Mouse (Mus musculus): Measurements from ENCODE around the gene Gm28539.
A peak's percentile ranks its signal among the peaks of the same experiment; 100 is the strongest.
"Not testable (repeated sequence)": the region's sequence is repeated elsewhere in the genome, so short reads cannot be mapped to it uniquely, and the experiment has no call there.

Gene Gm28539

DNA sequence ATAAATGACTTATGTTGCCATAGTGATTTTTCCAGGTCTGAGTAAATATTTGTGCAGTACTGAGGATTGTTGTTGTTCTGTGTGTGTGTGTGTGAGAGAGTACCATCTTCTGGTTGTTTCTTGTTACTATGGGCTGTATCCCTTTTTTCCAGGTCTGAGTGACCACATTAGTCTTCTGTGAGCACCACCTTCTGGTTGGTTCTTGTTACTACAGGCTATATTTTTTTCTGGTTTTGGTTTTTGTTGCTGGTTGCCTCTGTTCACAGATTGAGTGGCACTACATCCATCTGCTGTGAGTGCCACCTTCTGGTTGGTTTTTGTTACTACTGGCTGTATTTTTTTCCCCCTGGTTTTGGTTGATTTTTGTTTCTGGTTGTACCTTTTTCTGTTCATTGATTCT, 22.2 kb downstream of the Gm28539 start:
- DNase-seq: no peak

DNA sequence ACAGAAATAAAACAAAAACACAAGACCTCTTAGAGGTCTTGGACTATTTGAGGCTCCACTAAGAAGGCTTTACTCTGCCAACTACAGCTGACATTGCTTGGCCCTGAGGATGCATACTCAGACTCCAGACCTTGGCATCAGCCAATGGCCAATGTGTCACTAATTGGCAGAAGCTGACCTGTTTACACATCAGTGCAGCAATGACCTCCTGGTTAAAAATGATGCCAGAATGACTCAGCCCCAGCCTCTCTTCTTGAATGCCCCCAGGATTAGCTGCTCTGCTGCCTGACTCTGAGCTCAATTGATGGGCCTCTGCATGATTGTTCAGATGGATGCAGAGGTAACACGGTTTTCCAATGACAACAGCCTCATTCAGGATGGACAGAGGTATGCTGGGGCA, 23.8 kb downstream of the Gm28539 start:
- no peak for DNase-seq

DNA sequence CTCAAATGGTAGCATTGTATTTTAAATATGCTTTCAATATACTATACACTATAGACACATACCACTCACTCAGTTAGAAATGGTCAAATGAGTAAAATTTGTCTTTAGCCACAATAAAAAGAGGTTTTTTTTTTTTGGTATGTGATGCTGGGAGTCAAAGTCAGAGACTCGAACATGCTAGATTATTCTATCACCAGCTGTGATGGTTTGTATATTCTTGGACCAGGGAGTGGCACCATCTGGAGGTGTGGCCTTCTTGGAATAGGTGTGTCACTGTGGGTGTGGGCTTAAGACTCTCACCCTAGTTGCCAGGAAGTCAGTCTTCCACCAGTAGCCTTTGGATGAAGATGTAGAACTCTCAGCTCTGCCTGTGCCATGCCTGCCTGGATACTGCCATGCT, 34.1 kb downstream of the Gm28539 start:
- DNase-seq: not testable (repeated sequence)

DNA sequence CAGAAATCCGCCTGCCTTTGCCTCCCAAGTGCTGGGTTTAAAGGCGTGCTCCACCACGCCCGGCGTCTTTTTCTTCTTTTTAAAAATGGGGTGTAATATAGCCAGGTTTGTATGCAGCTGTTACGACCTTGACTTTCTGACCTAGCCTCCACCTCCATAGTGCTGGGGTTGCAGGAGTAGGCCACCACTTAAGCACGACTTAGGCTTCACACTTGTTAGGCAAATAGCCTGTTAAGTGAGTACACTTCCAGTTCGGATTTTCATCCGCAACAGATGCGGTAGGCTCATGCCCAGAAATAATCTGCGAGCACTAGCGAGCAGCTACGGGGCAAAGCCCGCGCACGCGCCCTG, 39.7 kb downstream of the Gm28539 start:
- DNase-seq: no peak

DNA sequence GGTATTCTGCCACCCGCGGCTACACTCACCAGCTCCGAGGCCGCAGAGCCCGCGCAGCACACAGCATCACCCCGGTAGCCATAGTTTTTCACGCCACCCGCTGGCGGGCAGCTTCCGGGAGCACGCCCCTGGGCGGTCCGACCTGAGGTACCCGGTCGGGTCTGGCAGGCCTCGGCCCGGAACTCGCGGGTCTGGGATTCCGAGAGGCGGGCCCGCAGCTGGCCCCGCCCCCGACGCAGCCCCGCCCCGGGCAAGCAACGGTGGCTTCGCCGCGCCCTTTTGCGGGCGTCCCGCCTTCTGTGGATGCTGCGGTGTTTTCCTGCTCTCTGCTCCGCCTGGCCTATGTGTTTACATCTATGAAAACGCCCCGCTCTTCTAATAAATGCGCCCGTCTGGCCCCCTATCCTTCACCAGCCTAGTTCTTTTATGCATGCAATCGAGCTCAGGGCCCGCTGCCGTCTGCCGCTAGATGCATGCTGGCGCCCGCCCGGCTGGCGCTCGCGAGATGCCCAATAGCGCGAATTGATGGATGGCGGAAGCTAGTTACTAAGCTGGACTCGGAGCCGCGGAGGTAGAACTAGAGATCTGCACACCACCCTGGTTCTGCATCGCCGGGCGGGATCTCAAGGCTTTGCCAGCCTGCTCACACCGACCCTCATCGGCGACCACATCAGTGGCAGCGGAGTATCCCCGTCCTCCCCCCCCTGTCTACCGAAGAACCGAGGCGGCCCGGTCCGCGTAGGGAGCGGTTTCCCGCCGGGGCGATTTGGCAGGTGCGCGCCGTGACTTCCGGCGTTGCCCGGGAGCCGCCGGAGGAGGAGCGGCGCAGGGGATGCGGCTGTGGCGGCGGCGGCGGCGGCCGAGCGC, 40.3 kb downstream of the Gm28539 start, which contains the start of the genes Mrpl40 and Hira:
TSS of gene Mrpl40 (minus strand) at position 421 of the 867 bp plus-strand sequence.
TSS of gene Hira (plus strand) at position 596 of the 867 bp plus-strand sequence.
- peak; percentile 91 to 93 for DNase-seq

DNA sequence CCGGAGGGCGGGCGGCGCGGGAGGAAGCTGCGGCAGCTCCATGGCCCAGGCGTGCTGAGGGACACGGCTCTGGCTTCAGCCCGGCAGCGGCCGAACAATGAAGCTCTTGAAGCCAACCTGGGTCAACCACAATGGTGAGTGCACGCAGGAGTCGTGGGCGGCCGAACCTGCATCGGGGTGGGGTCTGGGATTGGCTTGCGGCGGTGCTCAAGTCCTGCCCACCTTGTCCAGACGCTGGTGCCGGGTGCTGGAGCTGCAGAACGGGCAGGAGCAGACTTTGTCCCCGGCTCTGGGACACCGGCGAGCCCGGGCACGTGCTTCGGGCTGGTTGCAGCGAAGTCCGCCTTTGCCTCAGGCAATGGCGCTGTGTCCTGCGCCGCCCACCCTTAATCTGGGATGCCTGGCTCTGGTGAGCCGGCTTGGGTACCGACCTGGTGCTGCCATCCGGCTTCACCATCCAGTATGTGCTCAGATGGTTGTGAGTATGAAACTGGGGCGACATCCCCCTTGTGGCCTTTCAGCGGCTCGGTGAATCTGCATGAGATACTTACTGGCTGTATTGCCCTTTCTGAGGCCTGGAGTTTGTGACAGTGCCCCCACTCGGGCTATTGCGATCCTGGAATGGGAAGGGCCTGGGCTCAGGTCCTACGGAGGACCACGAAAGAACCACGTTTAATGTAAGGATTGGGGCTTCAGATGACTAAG, 41.2 kb downstream of the Gm28539 start:
- DNase-seq: peak; percentile 53 to 72

DNA sequence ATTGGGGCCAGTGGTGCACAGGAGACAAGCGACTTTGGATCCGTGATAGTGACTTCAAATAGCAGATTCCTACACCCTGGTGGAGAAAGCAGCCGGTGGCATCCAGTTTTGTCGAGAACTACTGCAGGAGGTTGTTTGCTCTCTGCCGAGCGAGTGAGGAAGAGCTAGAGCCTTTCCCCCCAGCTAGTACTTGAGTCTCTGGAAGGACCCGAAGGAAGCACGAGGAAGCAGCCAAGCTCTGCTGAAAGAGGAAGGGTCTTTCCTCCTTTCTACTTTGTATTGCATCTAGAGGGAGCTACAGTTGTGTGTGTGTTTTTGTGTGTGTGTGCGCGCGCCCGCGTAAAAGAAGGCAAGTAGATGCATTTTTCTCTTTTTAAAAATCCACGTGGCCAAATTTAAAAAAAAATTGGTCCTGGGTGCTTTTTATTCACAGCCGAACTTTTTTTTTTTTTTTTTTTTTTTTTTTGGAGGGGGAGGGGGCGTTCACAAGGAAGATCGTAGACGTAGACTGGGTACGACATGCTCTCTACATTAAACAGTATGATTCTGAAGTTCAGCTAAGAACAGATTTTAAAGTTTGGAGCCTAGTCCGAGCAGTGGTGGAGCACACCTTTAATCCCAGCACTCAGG, 41.8 kb downstream of the Gm28539 start:
- no peak for DNase-seq

DNA sequence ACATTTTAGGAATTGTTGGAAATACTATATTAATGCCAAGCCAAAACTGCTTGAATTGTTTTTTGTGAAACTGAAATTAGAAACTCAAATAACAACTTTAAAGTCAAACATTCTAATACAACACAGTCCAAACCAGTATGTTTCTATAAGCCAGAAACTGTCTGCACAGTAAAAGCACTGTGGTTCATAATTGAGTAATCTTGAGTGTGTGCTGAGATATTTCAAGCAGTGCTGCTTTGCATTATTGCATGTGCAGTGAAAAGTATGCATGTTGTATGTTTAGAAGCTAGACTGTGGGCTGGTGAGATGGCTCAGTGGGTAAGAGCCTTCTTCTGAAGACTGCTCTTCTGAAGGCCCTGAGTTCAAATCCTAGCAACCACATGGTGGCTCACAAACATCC, 47.7 kb downstream of the Gm28539 start:
- no peak for DNase-seq

DNA sequence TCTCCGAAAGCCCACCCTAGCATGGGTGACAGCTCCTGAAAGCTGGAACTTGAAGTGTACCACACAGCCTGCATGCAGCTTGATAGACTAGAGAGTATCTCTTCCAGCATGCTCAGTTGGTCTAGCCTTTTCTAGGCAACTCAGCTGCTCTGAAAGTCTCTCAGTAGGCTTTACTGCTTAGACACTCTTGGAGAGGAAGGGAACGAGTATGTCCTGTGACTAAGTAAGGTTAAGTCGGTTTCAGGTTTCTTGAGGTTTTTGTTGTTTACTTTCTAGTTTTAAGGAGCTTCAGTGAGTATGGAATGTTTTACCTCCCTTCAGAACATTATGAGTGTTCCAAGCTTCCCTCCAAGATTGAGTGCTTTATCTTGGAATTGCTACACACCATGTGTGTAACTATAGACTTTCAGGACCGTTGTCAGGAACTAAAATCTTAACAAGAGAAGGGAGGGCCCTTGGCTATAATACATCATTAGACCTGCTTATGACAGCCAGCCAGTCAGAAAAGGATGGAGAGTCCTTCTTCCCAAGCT, 57.5 kb downstream of the Gm28539 start:
- DNase-seq: no peak

DNA sequence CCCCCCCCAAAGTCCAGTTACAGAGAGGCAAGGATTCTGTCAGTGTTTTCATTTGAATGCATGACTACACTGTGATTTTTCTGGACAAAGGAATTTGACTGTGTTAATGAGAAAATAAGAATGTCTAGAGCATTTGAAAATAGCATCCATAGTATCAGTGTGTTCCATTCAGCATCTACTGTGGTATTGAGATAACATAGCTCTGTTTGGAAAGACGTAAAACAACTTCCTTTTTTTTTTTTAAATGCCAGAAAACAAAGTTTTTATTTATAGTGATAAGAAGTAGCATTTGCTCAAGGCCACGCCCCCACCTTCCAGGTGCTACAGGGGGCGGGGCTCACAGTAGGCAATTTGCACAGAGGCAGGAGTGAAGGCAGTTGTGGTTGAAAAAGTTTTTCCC, 58.9 kb downstream of the Gm28539 start:
- no peak for DNase-seq

DNA sequence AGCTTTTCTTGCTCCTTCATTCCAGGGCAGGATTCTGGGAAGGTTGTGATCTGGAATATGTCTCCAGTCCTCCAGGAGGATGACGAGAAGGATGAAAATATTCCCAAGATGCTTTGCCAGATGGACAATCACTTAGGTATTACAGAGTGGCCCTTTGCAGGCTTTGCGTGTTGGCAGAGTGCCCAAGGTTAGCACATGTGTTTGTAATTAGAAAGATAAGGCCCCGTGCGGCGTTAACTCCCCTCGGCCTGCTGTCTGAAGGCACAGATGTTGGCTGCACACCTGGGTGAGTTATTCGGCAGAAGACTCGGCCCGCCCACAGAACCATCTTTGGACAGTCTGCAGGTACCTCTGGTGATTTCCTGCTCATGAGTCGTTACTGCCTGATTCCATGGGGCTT, 60.0 kb downstream of the Gm28539 start:
- no peak for DNase-seq

DNA sequence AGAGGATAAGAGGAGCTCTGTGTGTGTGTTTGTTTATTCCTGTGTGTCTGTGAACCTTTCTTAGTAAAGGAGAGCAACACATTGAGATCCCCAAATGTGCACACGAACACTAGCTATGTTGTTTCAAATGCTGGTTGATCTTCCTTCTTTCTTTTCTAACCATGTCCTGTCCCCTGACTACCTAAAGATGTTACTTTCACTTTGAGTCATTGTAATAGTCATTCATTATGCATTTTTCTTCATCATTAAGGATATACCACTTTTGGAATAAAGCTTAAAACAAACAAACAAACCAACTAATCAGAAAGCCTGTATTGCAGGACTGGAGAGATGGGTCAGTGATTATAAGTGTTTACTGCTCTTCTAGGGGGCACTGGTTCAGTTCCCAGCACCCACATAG, 69.3 kb downstream of the Gm28539 start:
- DNase-seq: no peak

DNA sequence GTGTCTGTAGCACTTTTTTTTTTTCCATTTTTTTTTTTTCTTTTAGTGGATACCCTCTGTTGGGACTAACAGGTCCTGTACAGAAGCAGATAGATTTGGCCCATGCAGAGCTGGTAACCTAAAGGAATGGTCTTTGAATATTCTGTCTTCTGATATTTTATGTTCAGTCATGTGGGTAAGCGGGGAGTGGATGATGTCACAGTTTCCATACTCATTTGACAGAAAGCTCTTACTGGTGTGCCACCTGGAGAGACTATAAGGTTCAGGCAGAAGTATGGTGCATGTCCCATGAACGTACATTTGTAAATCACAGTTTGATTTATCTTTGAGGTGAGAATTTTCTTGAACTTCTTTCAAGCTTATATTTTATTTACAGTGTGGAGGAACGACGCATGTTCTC, 79.7 kb downstream of the Gm28539 start:
- no peak for DNase-seq

DNA sequence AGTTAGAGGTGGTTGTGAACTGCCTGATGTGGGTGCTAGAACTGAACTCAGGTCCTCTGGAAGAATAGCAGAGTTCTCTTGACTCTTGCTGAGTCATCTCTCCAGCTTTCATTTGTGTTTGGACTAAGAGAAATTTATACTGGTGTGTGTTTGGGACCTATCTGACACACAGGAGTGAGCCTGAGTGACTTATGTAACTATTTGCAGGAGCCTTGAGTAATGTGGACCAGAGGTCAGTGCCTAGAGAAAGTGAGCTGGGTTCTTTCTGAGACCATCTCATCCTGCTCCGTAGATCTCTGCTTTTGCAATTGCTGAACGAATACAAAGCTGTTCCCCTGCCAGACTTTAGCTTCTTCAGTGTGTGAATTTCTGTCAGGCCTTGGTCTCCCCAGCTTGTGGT, 85.4 kb downstream of the Gm28539 start:
- no peak for DNase-seq

DNA sequence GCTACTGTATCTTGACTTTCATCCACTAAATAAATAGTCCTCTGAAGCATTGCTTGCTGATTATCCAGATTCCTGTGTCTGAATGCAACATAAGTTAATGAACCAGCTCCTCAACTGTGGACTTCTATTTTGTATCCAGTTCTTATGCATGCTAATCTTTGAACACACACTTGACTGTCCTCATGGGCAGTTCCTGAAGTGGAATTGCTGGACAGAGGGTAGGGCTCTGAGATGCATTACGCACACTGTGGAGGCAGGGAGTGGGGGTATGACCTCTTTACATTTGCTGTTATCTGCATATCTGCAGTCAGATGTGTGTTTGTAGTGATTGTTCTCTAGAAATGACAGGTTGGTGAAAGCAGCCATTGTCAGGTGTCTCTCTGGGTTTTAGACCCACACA, 91.6 kb downstream of the Gm28539 start:
- DNase-seq: no peak

DNA sequence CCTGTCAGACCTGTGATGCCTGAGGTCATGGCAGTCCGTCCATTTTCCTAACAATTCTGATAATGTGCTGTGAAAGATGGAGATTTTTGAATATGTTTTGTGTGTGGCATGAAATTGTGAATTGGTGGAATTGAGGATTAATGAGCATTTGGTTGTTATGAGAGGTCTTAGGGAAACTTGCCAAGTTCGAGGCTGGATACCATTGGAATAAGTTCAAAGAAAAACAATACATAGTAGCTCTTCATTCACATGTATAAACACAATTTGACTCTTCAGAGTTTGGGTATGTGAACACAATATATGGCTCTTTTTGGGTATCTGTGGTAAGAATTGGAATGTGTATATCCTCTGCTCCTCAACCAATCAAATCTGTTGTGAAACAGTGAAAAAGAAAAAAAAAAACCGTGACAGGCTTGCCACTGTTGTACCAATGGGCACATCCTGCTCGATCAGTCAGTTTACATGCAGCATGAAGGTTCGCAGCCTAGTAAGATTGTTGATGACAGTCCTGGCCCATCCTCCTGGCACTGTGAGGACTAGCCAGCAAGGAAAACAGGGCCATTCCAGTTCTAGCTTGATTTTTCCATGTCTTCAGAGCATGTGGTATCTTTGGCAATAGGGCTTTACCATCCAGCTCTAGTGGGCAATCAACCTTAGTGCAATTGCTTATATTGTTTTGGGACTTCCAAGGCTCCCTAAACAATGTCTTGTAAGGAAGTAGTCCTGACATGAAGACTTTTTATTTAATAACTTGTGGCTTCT, 102.1 kb downstream of the Gm28539 start:
- DNase-seq: no peak

DNA sequence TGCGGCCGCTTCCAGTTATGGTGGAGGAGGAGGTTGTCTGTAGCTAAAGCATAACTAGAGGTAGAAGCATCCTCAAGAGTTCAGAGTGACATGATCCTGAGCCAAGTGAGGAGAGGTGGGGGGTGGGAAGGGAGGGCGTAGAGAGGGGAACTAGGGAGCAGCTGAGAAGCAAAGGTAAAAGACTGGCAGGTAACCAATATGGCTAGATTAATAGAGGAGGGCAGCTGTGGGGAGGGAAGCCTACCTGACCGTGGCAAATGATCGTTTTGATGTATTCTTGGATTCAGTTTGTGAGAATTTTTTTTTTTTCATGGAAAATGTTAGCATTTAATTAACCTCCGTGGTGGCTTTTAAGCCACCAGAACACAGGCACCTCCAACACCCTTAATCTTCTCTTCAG, 107.5 kb downstream of the Gm28539 start:
- no peak for DNase-seq

DNA sequence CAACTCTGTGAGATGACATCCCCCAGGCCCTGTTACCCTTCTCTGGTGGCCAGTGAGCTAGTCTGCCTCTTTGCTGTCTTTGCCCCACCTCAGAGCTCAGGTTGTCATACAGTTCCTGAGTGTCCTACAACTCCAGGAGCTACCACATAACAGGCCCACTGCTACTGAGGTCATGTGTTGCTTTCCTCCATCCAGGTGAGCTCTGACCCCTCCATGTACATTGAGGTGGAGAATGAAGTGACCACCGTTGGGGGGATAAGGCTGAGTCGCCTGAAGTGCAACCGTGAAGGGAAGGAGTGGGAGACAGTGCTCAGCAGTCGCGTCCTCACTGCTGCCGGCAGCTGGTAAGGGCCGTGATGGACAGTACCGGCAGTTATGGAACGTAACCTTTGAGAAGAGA, 112.6 kb downstream of the Gm28539 start:
- no peak for DNase-seq

DNA sequence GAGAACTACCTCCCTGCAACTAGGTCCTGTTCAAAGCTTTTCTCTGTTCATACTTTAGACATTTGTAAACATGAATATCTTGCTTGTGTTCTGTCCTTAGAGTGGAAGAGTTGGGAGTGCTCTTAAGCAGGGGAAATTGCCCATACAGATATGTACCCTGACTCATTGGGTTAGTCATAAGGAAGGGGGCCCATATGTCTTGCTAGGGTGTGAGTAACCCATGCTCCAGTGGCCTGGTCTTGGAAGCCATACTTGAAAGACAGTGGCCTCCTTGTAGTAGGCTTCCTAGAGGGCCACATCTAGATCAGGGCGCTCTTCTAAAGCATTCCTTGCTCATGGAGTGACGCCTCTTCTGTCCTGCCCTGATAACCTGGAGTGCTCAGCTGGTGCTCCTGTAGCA, 114.0 kb downstream of the Gm28539 start:
- no peak for DNase-seq

DNA sequence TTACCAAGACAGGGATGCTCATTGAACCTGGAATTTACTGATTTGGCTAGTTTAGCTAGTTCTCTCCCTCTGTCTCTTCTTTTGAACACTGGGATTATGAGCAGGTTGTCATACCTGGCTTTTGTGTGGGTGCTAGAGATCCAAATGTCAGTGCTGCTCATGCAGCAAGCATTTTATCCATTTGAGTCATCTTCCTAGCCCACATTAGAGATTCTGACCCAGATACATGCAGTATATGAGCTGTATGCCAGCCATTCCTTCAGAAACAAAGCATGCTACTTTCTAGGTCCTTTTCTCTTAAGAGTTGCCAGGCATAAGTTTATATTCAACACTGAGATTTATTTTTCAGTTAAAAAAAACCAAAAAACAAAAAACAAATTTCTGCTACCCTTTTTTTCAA, 116.4 kb downstream of the Gm28539 start:
- no peak for DNase-seq

DNA sequence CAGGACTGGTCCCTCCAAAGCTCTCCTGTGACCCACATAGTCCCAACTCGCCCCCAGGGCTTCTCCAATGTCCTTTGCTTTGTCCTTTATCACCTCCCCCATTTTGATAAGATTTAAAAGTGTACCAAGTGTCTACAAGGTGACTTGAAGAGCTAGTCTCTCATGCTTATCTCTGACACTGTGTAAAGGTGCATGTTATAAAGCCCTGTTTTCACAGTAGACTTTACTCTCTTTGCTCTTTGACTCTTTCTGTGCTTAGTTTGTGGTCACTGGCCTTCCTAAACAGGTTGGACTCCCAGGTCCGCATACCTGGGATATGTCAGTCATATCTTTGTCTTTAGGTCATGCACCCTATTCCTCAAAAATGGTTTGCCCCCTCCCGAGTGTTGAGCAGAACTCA, 118.7 kb downstream of the Gm28539 start:
- DNase-seq: no peak

DNA sequence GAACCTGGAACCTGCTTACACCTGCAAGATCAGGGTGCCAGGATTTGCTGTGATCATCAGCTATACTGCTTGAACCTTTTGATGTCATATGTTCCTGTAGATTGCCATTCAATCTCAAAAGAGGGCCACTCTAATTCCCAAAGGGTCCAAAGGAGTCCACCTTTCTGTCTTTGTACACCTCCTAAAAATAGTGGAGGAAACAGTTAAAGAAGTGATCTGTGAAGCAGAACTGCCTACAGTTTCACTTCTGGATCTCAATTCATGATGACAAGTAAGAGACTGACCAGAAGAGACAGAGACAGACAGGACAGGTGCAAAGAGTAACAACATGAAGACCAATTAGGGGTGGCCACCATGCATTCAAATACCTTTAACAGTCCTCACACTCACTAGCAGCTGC, 127.1 kb downstream of the Gm28539 start:
- no peak for DNase-seq

All from thymus, adult 18-20 months (tissue).